Mouse (Mus musculus): Measurements from ENCODE around the gene Bcl6b. TPM values are rescaled to one million over a fixed set of nuclear protein-coding genes. Genes with fewer than 3 reads are reported as not detected.

Bcl6b gene
- total and polyA plus RNA-seq, 2 experiments from 2014 or later: 4.2 to 5.3 TPM

DNA sequence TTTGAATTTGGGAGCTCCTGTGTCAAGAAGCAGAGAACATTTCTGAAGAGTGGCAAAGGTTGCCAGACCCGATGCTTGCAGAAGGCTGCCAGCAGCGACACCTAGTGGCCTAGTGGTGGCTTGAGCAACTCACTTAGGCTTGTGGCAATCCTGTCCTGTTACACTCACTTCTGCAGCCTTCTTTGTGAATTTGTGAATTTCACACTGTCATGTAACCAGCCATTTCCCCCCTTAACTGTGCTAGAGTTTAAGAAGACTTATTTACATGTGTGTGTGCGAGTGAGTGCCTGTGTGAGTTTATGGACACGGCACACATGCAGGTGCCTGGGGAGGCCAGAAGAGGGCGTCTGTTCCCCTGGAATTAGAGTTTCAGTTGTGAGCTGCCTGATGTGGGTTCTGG is 27.9 kb downstream of the Bcl6b start:
- H3K4me1 ChIP-seq (ENCODE audit: insufficient read depth): no peaks in the 10 kb centered on the region
- DNase-seq: peak; percentile 88
- H3K4me2 ChIP-seq (ENCODE audit: low read depth): no peak overlapping the region
- ATAC-seq: peak; percentile 68
- WGBS: 41% methylated on average over 5 of the region's 5 CpGs
- H3K9ac ChIP-seq: no peak overlapping the region
- no peaks in the 10 kb centered on the region for H3K9me3 ChIP-seq (ENCODE audit: low read length)
- no peak overlapping the region for H3K4me3 ChIP-seq (ENCODE audit: low read depth, low read length)
- no peaks in the 10 kb centered on the region for H3K27me3 ChIP-seq (ENCODE audit: insufficient read depth, low read length)
- no peak overlapping the region for H3K27ac ChIP-seq (ENCODE audit: low read depth, low read length)
- H3K36me3 ChIP-seq (ENCODE audit: insufficient read depth): no peaks in the 10 kb centered on the region
- TF ChIP-seq CTCF (IDR thresholded peaks at IDR 0.05; ENCODE audit: low read depth): peak; percentile 93

DNA sequence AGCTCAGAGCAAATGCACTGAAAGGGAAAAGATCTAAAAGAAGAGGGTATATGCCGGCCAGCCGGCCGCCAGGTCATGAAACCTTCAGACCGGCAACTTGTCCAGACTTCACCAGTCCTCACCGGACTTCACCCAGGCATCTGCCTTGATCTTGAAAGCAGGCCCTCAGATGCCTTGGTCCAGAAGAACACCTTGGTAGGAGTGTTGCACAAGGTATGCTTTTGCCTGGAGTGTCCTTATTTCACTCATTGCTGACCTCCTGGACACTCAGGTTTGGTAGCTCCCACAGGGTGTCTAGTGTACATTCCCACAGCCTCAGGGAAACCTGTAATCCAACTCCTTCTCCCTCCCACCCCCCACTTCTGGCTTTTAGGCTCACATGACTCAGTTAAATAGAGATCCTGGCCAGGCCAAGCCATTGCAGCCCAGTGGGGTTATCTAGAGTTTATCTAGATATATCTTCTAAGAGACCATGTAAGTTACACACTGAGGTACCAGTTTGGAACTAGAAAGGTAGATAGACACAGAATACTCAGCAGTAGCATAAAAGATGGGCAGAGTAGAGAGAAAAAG is 29.5 kb downstream of the Bcl6b start:
- Histone ChIP-seq H3K4me2 (ENCODE audit: low read depth) (no peak overlapping the region), H3K4me1 (ENCODE audit: insufficient read depth) (no peaks in the 10 kb centered on the region), H3K36me3 (ENCODE audit: insufficient read depth) (no peaks in the 10 kb centered on the region), H3K27ac (ENCODE audit: low read depth, low read length) (no peak overlapping the region), H3K27me3 (ENCODE audit: insufficient read depth, low read length) (no peaks in the 10 kb centered on the region), H3K9me3 (ENCODE audit: low read length) (no peaks in the 10 kb centered on the region), H3K4me3 (ENCODE audit: low read depth, low read length) (no peak overlapping the region), H3K9ac (no peak overlapping the region)
- TF ChIP-seq CTCF (IDR thresholded peaks at IDR 0.05; ENCODE audit: low read depth): no peak
- ATAC-seq (no peak), DNase-seq (no peak)
- WGBS: 82% methylated on average over 5 of the region's 5 CpGs

DNA sequence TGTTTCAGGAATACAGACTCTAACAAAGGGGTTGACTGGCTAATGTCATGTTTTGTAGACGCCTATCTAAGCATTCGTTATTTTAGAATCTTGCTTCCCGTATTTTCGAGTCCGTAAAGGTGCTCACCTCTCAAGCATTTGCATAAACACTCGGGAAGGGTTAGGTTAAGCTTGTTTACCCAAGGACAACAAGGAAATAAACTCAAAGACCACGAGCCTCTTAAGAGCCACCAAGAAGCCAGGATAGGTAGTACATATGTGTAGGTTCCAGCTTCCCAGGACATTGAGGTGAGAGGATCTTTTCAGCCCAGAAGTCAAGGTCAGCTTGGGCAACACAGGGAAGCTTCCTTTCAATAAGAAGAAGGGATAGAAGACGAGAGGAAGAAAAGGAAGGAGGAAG is 30.5 kb downstream of the Bcl6b start:
- Histone ChIP-seq H3K36me3 (ENCODE audit: insufficient read depth) (no peaks in the 10 kb centered on the region), H3K27me3 (ENCODE audit: insufficient read depth, low read length) (no peaks in the 10 kb centered on the region), H3K27ac (ENCODE audit: low read depth, low read length) (no peak overlapping the region), H3K9me3 (ENCODE audit: low read length) (no peaks in the 10 kb centered on the region), H3K4me2 (ENCODE audit: low read depth) (no peak overlapping the region), H3K9ac (no peak overlapping the region), H3K4me1 (ENCODE audit: insufficient read depth) (no peaks in the 10 kb centered on the region), H3K4me3 (ENCODE audit: low read depth, low read length) (no peak overlapping the region)
- WGBS: 76% methylated on average over 8 of the region's 8 CpGs
- DNase-seq (no peak), ATAC-seq (no peak)
- no peak for TF ChIP-seq CTCF (IDR thresholded peaks at IDR 0.05; ENCODE audit: low read depth)

DNA sequence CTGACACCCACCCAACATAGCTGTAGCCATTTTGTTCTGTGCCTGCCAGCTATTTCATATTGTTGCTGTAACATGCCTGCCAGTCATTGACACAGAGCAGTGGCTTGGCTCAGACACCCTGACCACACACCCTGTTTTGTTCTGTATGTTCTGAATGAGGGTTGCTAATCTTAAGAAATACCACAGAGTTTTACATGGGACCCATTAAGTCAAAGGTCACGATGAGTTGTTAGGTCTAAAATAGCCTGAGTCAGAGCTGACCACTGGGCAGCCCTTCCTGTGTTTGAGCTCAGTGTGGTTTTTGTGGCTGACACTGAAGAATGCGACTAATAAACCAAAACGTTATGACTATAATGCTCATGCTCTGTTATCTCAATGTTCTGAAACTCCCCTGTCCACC is 31.3 kb downstream of the Bcl6b start:
- no peaks in the 10 kb centered on the region for H3K36me3 ChIP-seq (ENCODE audit: insufficient read depth)
- no peak overlapping the region for H3K27ac ChIP-seq (ENCODE audit: low read depth, low read length)
- H3K4me2 ChIP-seq (ENCODE audit: low read depth): no peak overlapping the region
- no peak for TF ChIP-seq CTCF (IDR thresholded peaks at IDR 0.05; ENCODE audit: low read depth)
- no peak overlapping the region for H3K4me3 ChIP-seq (ENCODE audit: low read depth, low read length)
- no peaks in the 10 kb centered on the region for H3K27me3 ChIP-seq (ENCODE audit: insufficient read depth, low read length)
- 90% methylated on average over 3 of the region's 3 CpGs for WGBS
- H3K4me1 ChIP-seq (ENCODE audit: insufficient read depth): no peaks in the 10 kb centered on the region
- no peaks in the 10 kb centered on the region for H3K9me3 ChIP-seq (ENCODE audit: low read length)
- H3K9ac ChIP-seq: no peak overlapping the region
- DNase-seq: no peak
- no peak for ATAC-seq

DNA sequence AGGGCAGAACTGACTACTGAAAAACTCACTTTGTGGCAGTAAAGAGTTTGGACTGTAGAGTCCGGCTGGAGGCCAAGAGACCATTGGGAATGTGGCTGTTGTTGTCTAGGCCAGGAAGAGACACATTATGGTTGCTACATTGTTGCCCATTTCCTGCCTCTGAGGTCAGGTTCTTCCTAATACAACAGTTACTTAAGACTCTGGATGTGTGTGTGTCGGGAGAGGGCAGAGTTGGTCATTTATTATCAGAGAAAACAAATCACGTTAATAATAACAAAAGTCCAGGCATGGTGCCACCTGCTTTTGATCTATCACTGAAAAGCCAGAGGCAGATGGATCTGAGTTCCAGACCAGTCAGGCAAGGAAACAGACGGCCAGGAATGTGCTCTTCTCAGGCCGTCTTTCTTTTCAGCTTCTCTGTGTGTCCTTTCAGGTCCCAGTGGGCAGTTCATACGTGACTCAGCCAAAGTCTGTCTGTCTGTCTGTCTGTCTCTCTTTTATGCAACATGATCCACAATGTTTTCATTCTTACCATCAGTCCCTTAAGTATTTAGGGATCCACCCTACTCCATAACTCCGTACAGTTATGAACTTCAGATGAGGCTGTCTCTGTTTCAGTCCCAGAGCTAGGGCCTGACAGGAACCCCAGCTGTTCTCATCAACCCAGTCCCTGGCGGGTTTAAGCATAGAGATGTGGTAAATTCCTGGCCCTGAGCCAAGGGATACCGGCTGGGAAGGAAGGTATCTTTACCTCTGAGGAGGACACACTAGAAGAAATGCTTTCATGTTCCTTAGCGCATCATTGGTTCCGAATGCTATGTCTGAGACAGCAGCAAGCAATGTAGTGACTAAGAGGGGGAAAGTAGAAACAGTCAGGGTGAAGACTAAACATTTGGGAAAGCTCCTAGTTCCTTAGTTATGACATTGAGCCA is 36.0 kb downstream of the Bcl6b start:
- Histone ChIP-seq H3K36me3 (ENCODE audit: insufficient read depth) (no peaks in the 10 kb centered on the region), H3K9ac (no peak overlapping the region), H3K4me1 (ENCODE audit: insufficient read depth) (no peaks in the 10 kb centered on the region), H3K4me2 (ENCODE audit: low read depth) (no peak overlapping the region), H3K27me3 (ENCODE audit: insufficient read depth, low read length) (no peaks in the 10 kb centered on the region), H3K9me3 (ENCODE audit: low read length) (no peaks in the 10 kb centered on the region), H3K27ac (ENCODE audit: low read depth, low read length) (no peak overlapping the region), H3K4me3 (ENCODE audit: low read depth, low read length) (no peak overlapping the region)
- TF ChIP-seq CTCF (IDR thresholded peaks at IDR 0.05; ENCODE audit: low read depth): no peak
- DNase-seq: no peak
- no peak for ATAC-seq
- 57% methylated on average over 11 of the region's 11 CpGs for WGBS

DNA sequence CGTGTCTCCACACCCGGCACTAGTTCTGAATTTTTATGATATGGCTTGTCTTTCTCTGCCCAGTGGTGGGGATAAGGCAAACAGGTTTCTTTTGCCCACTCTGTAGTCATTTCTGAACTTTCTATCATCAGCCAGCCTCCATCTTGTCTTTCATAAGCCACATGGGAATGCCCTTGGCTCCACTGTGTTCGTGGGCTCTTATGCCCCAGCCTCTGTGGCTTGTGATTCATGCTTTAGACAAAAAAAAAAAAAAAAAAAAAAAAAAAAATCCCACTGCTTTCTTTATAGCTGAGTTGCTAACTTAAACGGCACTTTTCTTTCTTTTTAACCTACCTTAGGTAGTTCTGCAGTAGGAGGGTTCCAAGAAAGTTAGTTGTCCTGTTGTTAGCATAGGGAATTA is 37.4 kb downstream of the Bcl6b start:
- Histone ChIP-seq H3K4me2 (ENCODE audit: low read depth) (no peak overlapping the region), H3K27me3 (ENCODE audit: insufficient read depth, low read length) (no peaks in the 10 kb centered on the region), H3K27ac (ENCODE audit: low read depth, low read length) (no peak overlapping the region), H3K36me3 (ENCODE audit: insufficient read depth) (no peaks in the 10 kb centered on the region), H3K9ac (no peak overlapping the region), H3K9me3 (ENCODE audit: low read length) (no peaks in the 10 kb centered on the region), H3K4me3 (ENCODE audit: low read depth, low read length) (no peak overlapping the region), H3K4me1 (ENCODE audit: insufficient read depth) (no peaks in the 10 kb centered on the region)
- TF ChIP-seq CTCF (IDR thresholded peaks at IDR 0.05; ENCODE audit: low read depth): no peak
- WGBS: 74% methylated on average over 4 of the region's 4 CpGs
- DNase-seq (no peak), ATAC-seq (no peak)

DNA sequence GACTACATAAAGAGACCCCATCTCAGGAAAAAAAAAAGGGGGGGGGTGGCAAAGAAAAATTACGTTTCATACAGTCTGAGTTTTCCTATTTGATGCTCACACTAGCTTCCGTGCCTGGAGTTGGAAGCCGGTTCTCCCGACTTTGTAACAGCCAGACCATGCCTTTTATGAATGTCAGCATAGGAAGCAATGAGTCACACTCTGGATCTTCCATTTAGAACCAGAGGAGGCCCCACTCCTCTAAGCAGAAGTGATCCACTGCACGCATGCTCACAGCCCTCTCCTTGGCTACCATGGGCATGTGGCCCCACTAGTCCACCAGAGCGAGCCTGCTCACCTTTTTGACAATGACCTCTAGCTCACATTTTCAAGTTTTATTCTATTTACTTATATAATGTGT is 38.4 kb downstream of the Bcl6b start:
- no peaks in the 10 kb centered on the region for H3K4me1 ChIP-seq (ENCODE audit: insufficient read depth)
- no peaks in the 10 kb centered on the region for H3K9me3 ChIP-seq (ENCODE audit: low read length)
- no peak for TF ChIP-seq CTCF (IDR thresholded peaks at IDR 0.05; ENCODE audit: low read depth)
- no peak for DNase-seq
- H3K9ac ChIP-seq: no peak overlapping the region
- no peak overlapping the region for H3K27ac ChIP-seq (ENCODE audit: low read depth, low read length)
- H3K36me3 ChIP-seq (ENCODE audit: insufficient read depth): no peaks in the 10 kb centered on the region
- no peak overlapping the region for H3K4me3 ChIP-seq (ENCODE audit: low read depth, low read length)
- no peak for ATAC-seq
- H3K27me3 ChIP-seq (ENCODE audit: insufficient read depth, low read length): no peaks in the 10 kb centered on the region
- H3K4me2 ChIP-seq (ENCODE audit: low read depth): no peak overlapping the region
- 82% methylated on average over 6 of the region's 6 CpGs for WGBS

All from forebrain, postnatal 0 days (tissue).